Mouse (Mus musculus): ENCODE results near the gene Kcnj8.

Gene Kcnj8

GRCm38 (mm10) chr6:142571055-142571618, at the start of gene Kcnj8:
Kcnj8 (minus strand) TSS chr6:142571614.
- peak; percentile 56 for DNase-seq (ENCODE audit: low read depth, low spot score)

GRCm38 (mm10) chr6:142616659-142617058, 45.2 kb upstream of the Kcnj8 start:
- peak; percentile 15 for DNase-seq (ENCODE audit: low read depth, low spot score)

GRCm38 (mm10) chr6:142614324-142614723, 42.9 kb upstream of the Kcnj8 start:
- DNase-seq (ENCODE audit: low read depth, low spot score): peak; percentile 9

GRCm38 (mm10) chr6:142612366-142612765, 41.0 kb upstream of the Kcnj8 start:
- DNase-seq (ENCODE audit: low read depth, low spot score): no peak

GRCm38 (mm10) chr6:142609401-142610373, 38.3 kb upstream of the Kcnj8 start:
- no peak for DNase-seq (ENCODE audit: low read depth, low spot score)

- no peak for DNase-seq (ENCODE audit: low read depth, low spot score)
Observed at GRCm38 (mm10) chr6:142607080-142607479, 35.7 kb upstream of the Kcnj8 start.

- no peak for DNase-seq (ENCODE audit: low read depth, low spot score)
Observed at GRCm38 (mm10) chr6:142602772-142603171, 31.4 kb upstream of the Kcnj8 start.

GRCm38 (mm10) chr6:142578831-142579230, 7.4 kb upstream of the Kcnj8 start:
- DNase-seq (ENCODE audit: low read depth, low spot score): no peak

GRCm38 (mm10) chr6:142577801-142578200, 6.4 kb upstream of the Kcnj8 start:
- DNase-seq (ENCODE audit: low read depth, low spot score): no peak

- DNase-seq (ENCODE audit: low read depth, low spot score): no peak
Observed at GRCm38 (mm10) chr6:142572876-142573275, 1.5 kb upstream of the Kcnj8 start.

- no peak for DNase-seq (ENCODE audit: low read depth, low spot score)
Observed at GRCm38 (mm10) chr6:142571629-142572360, 381 bp upstream of the Kcnj8 start.

GRCm38 (mm10) chr6:142570046-142570770, 1.2 kb downstream of the Kcnj8 start:
- no peak for DNase-seq (ENCODE audit: low read depth, low spot score)

- DNase-seq (ENCODE audit: low read depth, low spot score): no peak
Observed at GRCm38 (mm10) chr6:142568713-142569357, 2.6 kb downstream of the Kcnj8 start.

- DNase-seq (ENCODE audit: low read depth, low spot score): no peak
Observed at GRCm38 (mm10) chr6:142567452-142567851, 4.0 kb downstream of the Kcnj8 start.

GRCm38 (mm10) chr6:142564746-142565145, 6.7 kb downstream of the Kcnj8 start:
- no peak for DNase-seq (ENCODE audit: low read depth, low spot score)

- DNase-seq (ENCODE audit: low read depth, low spot score): no peak
Observed at GRCm38 (mm10) chr6:142561151-142561550, 10.3 kb downstream of the Kcnj8 start.

GRCm38 (mm10) chr6:142558772-142559679, 12.4 kb downstream of the Kcnj8 start:
- DNase-seq (ENCODE audit: low read depth, low spot score): no peak

- DNase-seq (ENCODE audit: low read depth, low spot score): no peak
Observed at GRCm38 (mm10) chr6:142558076-142558475, 13.3 kb downstream of the Kcnj8 start.

GRCm38 (mm10) chr6:142555988-142556387, 15.4 kb downstream of the Kcnj8 start:
- DNase-seq (ENCODE audit: low read depth, low spot score): no peak

GRCm38 (mm10) chr6:142551482-142551881, 19.9 kb downstream of the Kcnj8 start:
- no peak for DNase-seq (ENCODE audit: low read depth, low spot score)
